Mouse (Mus musculus): ENCODE measurements around the gene Klf16. TPM values are rescaled to one million over a fixed set of nuclear protein-coding genes. Genes with fewer than 3 reads are reported as not detected.

The Klf16 gene
- total RNA-seq (2021), result 1 to 10 TPM; 4.5 to 4.7 TPM
- long read RNA-seq, experiment 1, result 0 reads
- long read RNA-seq, experiment 2, partial matches to known transcripts, result 0 of 1 reads
- long read RNA-seq, experiment 2, other reads (novel, unspliced or antisense), result 0 of 1 reads

- DNase-seq, result peak; percentile 98 to 99
- intact Hi-C loops (cut with DNase I), result loop anchor here (2.0 kb wide), 2 partner anchors 25 to 33 kb away; partner anchors contain the start of genes Adat3 and Scamp4
These were observed at the start of gene Klf16 for GRCm38 (mm10) chr10:80577195-80578130. Klf16 (minus strand) TSS chr10:80577321.

GRCm38 (mm10) chr10:80625764-80626163, 48.6 kb upstream of the Klf16 start:
- intact Hi-C loops (cut with DNase I), result no loop called here
- no peak for DNase-seq

GRCm38 (mm10) chr10:80623457-80624191, 46.5 kb upstream of the Klf16 start:
- intact Hi-C loops (cut with DNase I), result loop anchor here (5.0 kb wide), 1 partner anchor 34 kb away; the partner anchor contains the start of gene Btbd2
- peak; percentile 66 to 75 for DNase-seq

GRCm38 (mm10) chr10:80622661-80623456, 45.7 kb upstream of the Klf16 start, which contains the start of gene Csnk1g2:
Csnk1g2 (plus strand) TSS chr10:80622838.
- DNase-seq, result peak in 1 of 2 experiments; percentile 74
- intact Hi-C loops (cut with DNase I), result loop anchor here (5.0 kb wide), 1 partner anchor 34 kb away; the partner anchor contains the start of gene Btbd2

- intact Hi-C loops (cut with DNase I), result loop anchor here (5.0 kb wide), 1 partner anchor 35 kb away; the partner anchor contains the start of gene Btbd2
- DNase-seq, result peak; percentile 99
These were observed 45.0 kb upstream of the Klf16 start for GRCm38 (mm10) chr10:80621940-80622660.

- no peak for DNase-seq
- intact Hi-C loops (cut with DNase I), result loop anchor here (5.0 kb wide), 1 partner anchor 36 kb away; the partner anchor contains the start of gene Btbd2
These were observed 44.5 kb upstream of the Klf16 start for GRCm38 (mm10) chr10:80621690-80621939.

GRCm38 (mm10) chr10:80620796-80621689, 43.9 kb upstream of the Klf16 start:
- intact Hi-C loops (cut with DNase I), result loop anchor here (5.0 kb wide), 1 partner anchor 36 kb away; the partner anchor contains the start of gene Btbd2
- DNase-seq, result no peak

GRCm38 (mm10) chr10:80620365-80620764, 43.2 kb upstream of the Klf16 start:
- intact Hi-C loops (cut with DNase I), result loop anchor here (5.0 kb wide), 1 partner anchor 37 kb away; the partner anchor contains the start of gene Btbd2
- no peak for DNase-seq

- DNase-seq, result no peak
- intact Hi-C loops (cut with DNase I), result loop anchor here (5.0 kb wide), 1 partner anchor 38 kb away; the partner anchor contains the start of gene Btbd2
These were observed 42.5 kb upstream of the Klf16 start for GRCm38 (mm10) chr10:80619465-80620244.

- intact Hi-C loops (cut with DNase I), result loop anchor here (1.0 kb wide), 1 partner anchor 27 kb away; no protein-coding TSS in a partner anchor
- DNase-seq, result no peak
These were observed 41.1 kb upstream of the Klf16 start for GRCm38 (mm10) chr10:80618181-80618580.

- intact Hi-C loops (cut with DNase I), result no loop called here
- DNase-seq, result no peak
These were observed 37.2 kb upstream of the Klf16 start for GRCm38 (mm10) chr10:80614351-80614750.

GRCm38 (mm10) chr10:80613821-80614220, 36.7 kb upstream of the Klf16 start:
- intact Hi-C loops (cut with DNase I), result no loop called here
- no peak for DNase-seq

- intact Hi-C loops (cut with DNase I), result loop anchor here (2.0 kb wide), 2 partner anchors 33 to 73 kb away; no protein-coding TSS in a partner anchor
- no peak for DNase-seq
These were observed 34.8 kb upstream of the Klf16 start for GRCm38 (mm10) chr10:80611905-80612304.

- intact Hi-C loops (cut with DNase I), result loop anchor here (2.0 kb wide), 2 partner anchors 32 to 74 kb away; no protein-coding TSS in a partner anchor
- peak; percentile 68 to 71 for DNase-seq
These were observed 33.9 kb upstream of the Klf16 start for GRCm38 (mm10) chr10:80611024-80611423.

- no peak for DNase-seq
- intact Hi-C loops (cut with DNase I), result loop anchor here (2.0 kb wide), 2 partner anchors 31 to 75 kb away; no protein-coding TSS in a partner anchor
These were observed 33.1 kb upstream of the Klf16 start for GRCm38 (mm10) chr10:80610116-80610785.

- intact Hi-C loops (cut with DNase I), result no loop called here
These were observed 32.3 kb upstream of the Klf16 start for GRCm38 (mm10) chr10:80609269-80609924.

More at GRCm38 (mm10) chr10:80609269-80609924, 32.3 kb upstream of the Klf16 start:
- DNase-seq, result no peak

Data from heart, postnatal 14 days (tissue).